Mouse (Mus musculus): ENCODE data around the gene Gm21852.
"Not testable (repeated sequence)": the region's sequence is repeated elsewhere in the genome, so short reads cannot be mapped to it uniquely, and the experiment has no call there.

Gm21852 gene

GRCm38 (mm10) chrY:40651896-40652295, at the start of gene Gm21852:
Gm21852 (minus strand) TSS chrY:40651996.
- not testable (repeated sequence) for DNase-seq (ENCODE audit: low read depth, low spot score)

Data from R1 (cell line).